Mouse (Mus musculus): ENCODE data around the gene Gnmt. TPM values are rescaled to one million over a fixed set of nuclear protein-coding genes. Genes with fewer than 3 reads are reported as not detected.
A peak's percentile ranks its signal among the peaks of the same experiment; 100 is the strongest.

The Gnmt gene
- total and polyA plus RNA-seq, 3 experiments = 0.62 to 1.6 TPM; not detected in 1

- Histone ChIP-seq H3K9ac (ENCODE audit: control insufficient read depth, low read depth, low read length, poor library complexity, severe bottlenecking) (no peak overlapping the region), H3K27me3 (ENCODE audit: control insufficient read depth in 1 of 2, insufficient read depth in 2 of 2, low read length in 2 of 2) (no peaks in the 10 kb centered on the region), H3K36me3 (ENCODE audit: control insufficient read depth in 1 of 2, insufficient read depth in 2 of 2, low read length in 2 of 2) (peaks cover 0 to 12% of the 10 kb centered on the region in 2 experiments; a peak in 2 of 4 replicates), H3K4me1 (ENCODE audit: control insufficient read depth in 1 of 2, insufficient read depth in 2 of 2, low read length in 2 of 2) (peaks cover 3 to 21% of the 10 kb centered on the region in 2 experiments), H3K27ac (ENCODE audit: control insufficient read depth, low read depth, low read length) (no peak overlapping the region), H3K4me3 (ENCODE audit: control insufficient read depth in 1 of 2, insufficient read depth in 1 of 2, low read depth in 2 of 2, low read length in 2 of 2) (no peak overlapping the region), H3K79me2 (ENCODE audit: control insufficient read depth, insufficient read depth, low read length, poor library complexity) (peaks cover 23% of the 10 kb centered on the region), H3K9me3 (replicated peaks; ENCODE audit: insufficient read depth, low read length) (no peaks in the 10 kb centered on the region)
- TF ChIP-seq CTCF (IDR thresholded peaks at IDR 0.05 in 2 of 3, conservative IDR thresholded peaks at IDR 0.05 in 1 of 3; ENCODE audit: control insufficient read depth in 1 of 3, insufficient read depth in 1 of 3, low read depth in 2 of 3, low read length in 3 of 3, poor library complexity in 1 of 3, severe bottlenecking in 1 of 3) (no peak), ZKSCAN1 (IDR thresholded peaks at IDR 0.05; ENCODE audit: low read depth, low read length) (peak; percentile 93), E2F4 (IDR thresholded peaks at IDR 0.05; ENCODE audit: borderline replicate concordance, low read depth, low read length) (no peak), SMC3 (IDR thresholded peaks at IDR 0.05; ENCODE audit: low read depth, low read length) (no peak), POLR2AphosphoS5 (IDR thresholded peaks at IDR 0.05; ENCODE audit: borderline replicate concordance, low read depth, low read length) (no peak), MYB (IDR thresholded peaks at IDR 0.05; ENCODE audit: low read depth, low read length) (no peak)
- DNase-seq (ENCODE audit: low read depth, low spot score) = no peak
These were observed 26.5 kb downstream of the Gnmt start for GRCm38 (mm10) chr17:46702506-46702905.

GRCm38 (mm10) chr17:46702100-46702499, 26.9 kb downstream of the Gnmt start:
- Histone ChIP-seq H3K27ac (ENCODE audit: control insufficient read depth, low read depth, low read length) (no peak overlapping the region), H3K4me3 (ENCODE audit: control insufficient read depth in 1 of 2, insufficient read depth in 1 of 2, low read depth in 2 of 2, low read length in 2 of 2) (no peak overlapping the region), H3K9me3 (replicated peaks; ENCODE audit: insufficient read depth, low read length) (no peaks in the 10 kb centered on the region), H3K36me3 (ENCODE audit: control insufficient read depth in 1 of 2, insufficient read depth in 2 of 2, low read length in 2 of 2) (peaks cover 0 to 12% of the 10 kb centered on the region in 2 experiments; a peak in 2 of 4 replicates), H3K27me3 (ENCODE audit: control insufficient read depth in 1 of 2, insufficient read depth in 2 of 2, low read length in 2 of 2) (no peaks in the 10 kb centered on the region), H3K4me1 (ENCODE audit: control insufficient read depth in 1 of 2, insufficient read depth in 2 of 2, low read length in 2 of 2) (peaks cover 3 to 21% of the 10 kb centered on the region in 2 experiments), H3K79me2 (ENCODE audit: control insufficient read depth, insufficient read depth, low read length, poor library complexity) (peaks cover 23% of the 10 kb centered on the region), H3K9ac (ENCODE audit: control insufficient read depth, low read depth, low read length, poor library complexity, severe bottlenecking) (no peak overlapping the region)
- TF ChIP-seq EP300 (IDR thresholded peaks at IDR 0.05; ENCODE audit: low read depth in 1 of 2, low read length in 2 of 2) = no peak
- no peak for TF ChIP-seq TBP (IDR thresholded peaks at IDR 0.05; ENCODE audit: low read depth, low read length)
- no peak for TF ChIP-seq TCF12 (IDR thresholded peaks at IDR 0.05; ENCODE audit: low read depth, low read length)
- DNase-seq (ENCODE audit: low read depth, low spot score) = no peak

- Histone ChIP-seq H3K27me3 (ENCODE audit: control insufficient read depth in 1 of 2, insufficient read depth in 2 of 2, low read length in 2 of 2) (no peaks in the 10 kb centered on the region), H3K79me2 (ENCODE audit: control insufficient read depth, insufficient read depth, low read length, poor library complexity) (peaks cover 23% of the 10 kb centered on the region), H3K27ac (ENCODE audit: control insufficient read depth, low read depth, low read length) (no peak overlapping the region), H3K4me3 (ENCODE audit: control insufficient read depth in 1 of 2, insufficient read depth in 1 of 2, low read depth in 2 of 2, low read length in 2 of 2) (no peak overlapping the region), H3K9me3 (replicated peaks; ENCODE audit: insufficient read depth, low read length) (no peaks in the 10 kb centered on the region), H3K9ac (ENCODE audit: control insufficient read depth, low read depth, low read length, poor library complexity, severe bottlenecking) (no peak overlapping the region), H3K36me3 (ENCODE audit: control insufficient read depth in 1 of 2, insufficient read depth in 2 of 2, low read length in 2 of 2) (peaks cover 0 to 12% of the 10 kb centered on the region in 2 experiments; a peak in 2 of 4 replicates), H3K4me1 (ENCODE audit: control insufficient read depth in 1 of 2, insufficient read depth in 2 of 2, low read length in 2 of 2) (peaks cover 3 to 21% of the 10 kb centered on the region in 2 experiments)
- no peak for TF ChIP-seq POLR2A (IDR thresholded peaks at IDR 0.05; ENCODE audit: control insufficient read depth in 1 of 2, insufficient read depth in 1 of 2, low read depth in 1 of 2, low read length in 2 of 2, poor library complexity in 1 of 2)
- TF ChIP-seq MXI1 (IDR thresholded peaks at IDR 0.05; ENCODE audit: low read depth, low read length) = no peak
- TF ChIP-seq KAT2A (conservative IDR thresholded peaks at IDR 0.05; ENCODE audit: low read depth, low read length) = no peak
- TF ChIP-seq POLR2AphosphoS2 (IDR thresholded peaks at IDR 0.05; ENCODE audit: low read length) = no peak
- no peak for TF ChIP-seq TAL1 (IDR thresholded peaks at IDR 0.05; ENCODE audit: low read length)
- no peak for TF ChIP-seq TCF12 (IDR thresholded peaks at IDR 0.05; ENCODE audit: low read depth, low read length)
- TF ChIP-seq CHD2 (IDR thresholded peaks at IDR 0.05; ENCODE audit: low read length) = no peak
- no peak for TF ChIP-seq MYC (IDR thresholded peaks at IDR 0.05; ENCODE audit: low read depth, low read length)
- no peak for TF ChIP-seq NRF1 (IDR thresholded peaks at IDR 0.05; ENCODE audit: insufficient read depth, low read depth, low read length, poor library complexity, severe bottlenecking)
- no peak for TF ChIP-seq ZKSCAN1 (IDR thresholded peaks at IDR 0.05; ENCODE audit: low read depth, low read length)
- no peak for TF ChIP-seq MAX (IDR thresholded peaks at IDR 0.05; ENCODE audit: low read length)
- no peak for TF ChIP-seq GABPA (IDR thresholded peaks at IDR 0.05; ENCODE audit: low read depth, low read length)
- no peak for TF ChIP-seq E2F4 (IDR thresholded peaks at IDR 0.05; ENCODE audit: borderline replicate concordance, low read depth, low read length)
- no peak for TF ChIP-seq ZMIZ1 (IDR thresholded peaks at IDR 0.05; ENCODE audit: low read depth, low read length)
- no peak for TF ChIP-seq MEF2A (IDR thresholded peaks at IDR 0.05; ENCODE audit: extremely low read depth, insufficient replicate concordance, low read depth, low read length, poor library complexity, severe bottlenecking)
- DNase-seq (ENCODE audit: low read depth, low spot score) = no peak
These were observed 27.5 kb downstream of the Gnmt start for GRCm38 (mm10) chr17:46701489-46701888.
